Mouse (Mus musculus): ENCODE measurements around the gene Mrpl4.

DNA sequence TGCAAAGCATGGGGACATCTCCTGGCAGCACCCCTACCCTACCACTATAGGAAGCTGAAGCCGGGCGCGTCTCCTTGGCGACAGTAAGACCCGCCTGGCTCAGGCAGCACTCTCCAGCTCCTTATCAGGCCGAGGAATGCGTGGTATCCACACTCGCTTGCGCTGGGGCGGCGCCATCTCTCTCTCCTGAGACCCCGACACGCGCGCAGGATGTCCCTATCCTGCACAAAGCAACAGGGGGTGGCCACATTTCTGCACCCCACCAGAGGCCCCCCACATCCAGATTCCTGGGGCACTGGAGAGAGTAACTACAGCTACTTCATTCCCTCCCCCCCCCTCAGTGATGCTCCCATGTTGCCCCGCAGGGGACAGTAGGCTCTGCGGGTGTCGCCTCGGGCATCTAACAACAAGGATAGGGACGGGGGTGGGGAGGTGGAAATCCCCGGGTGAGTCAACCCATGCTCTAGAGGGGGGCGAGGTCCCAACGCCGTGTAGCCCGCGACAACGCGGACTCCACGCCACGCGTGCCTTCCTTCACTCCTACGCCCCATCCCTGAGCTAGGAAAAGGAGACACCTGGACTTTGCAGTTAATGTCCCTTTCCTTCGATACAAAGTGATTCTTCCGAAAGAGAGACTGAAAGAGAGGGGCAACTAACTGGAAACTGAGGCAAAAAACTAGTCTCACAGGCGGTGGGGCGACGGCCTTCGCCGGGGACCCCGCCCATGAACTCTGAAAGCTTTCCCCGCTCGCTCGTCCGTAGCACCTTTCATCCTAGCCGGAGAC, 26.9 kb upstream of the Mrpl4 start:
- TF ChIP-seq POLR2A (IDR thresholded peaks at IDR 0.05; ENCODE audit: borderline replicate concordance, insufficient read depth, low read length) (no peak), CTCF (IDR thresholded peaks at IDR 0.05; ENCODE audit: borderline replicate concordance, insufficient read depth, low read depth, low read length) (no peak)

Data from cerebellum, adult 2 months (tissue).